Mouse (Mus musculus) right cerebral cortex, postnatal 4 days (tissue): ENCODE results near the gene Rbm8a.

Source experiments
- DNase-seq: peaks from one replicate; pipeline ENCODE4 v3.0.0-alpha.2; 2022

The Rbm8a gene

DNA sequence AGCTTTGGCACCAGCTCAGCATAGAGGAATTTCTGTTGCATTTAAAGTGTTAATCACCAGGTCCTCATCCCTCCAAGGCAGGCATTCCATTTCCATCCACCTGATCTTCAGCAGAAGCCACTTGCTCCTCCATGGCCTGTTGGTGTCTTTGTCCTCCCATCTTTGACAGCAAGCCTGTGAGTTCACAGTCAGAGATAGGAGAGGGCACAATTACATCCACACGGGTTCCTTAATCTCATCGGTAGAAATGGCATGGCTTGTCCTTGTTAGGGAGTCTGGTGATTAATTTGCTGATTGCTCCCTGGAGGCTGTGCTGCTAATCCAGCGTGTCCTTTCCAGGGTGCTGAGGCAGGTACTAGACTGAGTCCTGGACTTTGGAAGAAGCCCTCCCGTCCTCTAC is 43.8 kb downstream of the Rbm8a start:
- DNase-seq = no peak

DNA sequence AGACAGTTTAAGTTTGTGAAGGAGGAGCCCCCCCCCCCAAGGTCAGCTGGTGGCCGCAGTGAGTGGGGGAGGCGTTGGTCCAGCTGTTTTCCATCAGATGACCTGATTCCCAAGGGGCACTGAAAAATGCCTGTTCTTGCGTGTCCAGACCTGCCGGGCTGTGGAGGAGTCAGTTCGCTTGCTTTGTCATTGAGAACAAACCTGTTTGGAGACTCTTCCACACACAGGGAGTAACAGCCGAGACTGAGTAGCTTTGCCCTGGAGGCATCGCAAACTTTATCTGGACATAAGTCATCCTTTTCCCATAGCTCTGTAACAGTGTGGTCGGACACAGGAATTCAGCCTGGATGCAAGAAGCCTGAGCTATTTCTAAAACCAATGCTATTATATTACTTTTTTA is 44.7 kb downstream of the Rbm8a start:
- DNase-seq = no peak

DNA sequence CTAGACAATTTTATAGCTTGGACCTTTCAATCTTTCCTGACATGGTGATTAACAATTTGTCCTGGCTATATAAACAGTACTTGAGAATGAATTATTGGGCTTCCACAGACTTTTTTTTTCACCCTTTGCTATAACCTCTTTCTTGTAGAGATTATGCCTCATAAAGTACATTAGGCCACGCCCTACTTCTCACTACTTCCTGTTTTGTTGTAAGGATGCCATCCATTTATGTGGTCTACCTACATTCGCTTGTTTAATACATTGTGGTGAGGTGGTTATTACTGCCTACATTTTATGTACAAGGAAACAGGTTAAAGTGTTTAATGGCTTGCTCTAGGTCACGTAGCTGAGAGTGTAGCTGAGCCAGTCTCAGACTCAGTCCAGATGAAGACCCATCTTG is 45.4 kb downstream of the Rbm8a start:
- no peak for DNase-seq

DNA sequence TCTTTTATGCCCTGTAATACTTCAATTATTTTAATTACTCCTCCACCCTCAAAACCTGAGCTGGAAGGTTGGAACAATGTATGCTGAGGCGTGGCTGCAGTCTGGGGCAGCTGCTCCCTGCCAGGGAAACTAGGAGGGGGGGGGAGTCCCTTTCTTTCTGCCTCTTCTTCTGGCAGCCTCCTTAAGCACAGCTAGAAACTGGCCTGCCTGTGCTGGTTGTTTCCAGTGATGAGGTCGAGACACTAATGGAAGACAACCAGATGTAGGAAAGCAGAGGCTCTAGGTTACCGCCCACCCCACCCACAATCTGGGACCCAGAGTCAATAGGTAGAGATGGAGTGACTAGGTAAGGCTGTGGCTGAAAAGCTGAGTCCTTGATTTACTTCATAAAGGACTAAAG is 46.0 kb downstream of the Rbm8a start:
- DNase-seq = no peak

DNA sequence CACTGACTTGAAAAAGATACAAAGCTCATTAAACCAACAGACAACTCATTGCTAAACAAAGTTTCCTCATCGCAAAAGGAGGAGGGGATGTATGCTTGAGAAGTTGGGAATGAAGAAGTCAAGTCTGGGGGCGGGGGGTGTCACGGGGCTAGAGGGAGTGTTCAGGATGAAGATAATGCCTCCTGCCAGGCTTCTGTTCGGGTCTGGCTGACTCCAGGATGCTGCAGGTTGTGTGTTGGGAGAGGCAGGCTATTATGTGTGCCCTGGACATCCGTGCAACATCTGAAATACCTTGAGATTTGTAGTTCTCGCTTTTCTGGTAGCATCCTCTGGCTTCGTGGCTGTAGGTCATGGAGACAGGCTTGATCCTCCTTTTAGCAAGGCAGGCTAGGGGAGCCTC is 48.7 kb downstream of the Rbm8a start:
- DNase-seq = no peak

DNA sequence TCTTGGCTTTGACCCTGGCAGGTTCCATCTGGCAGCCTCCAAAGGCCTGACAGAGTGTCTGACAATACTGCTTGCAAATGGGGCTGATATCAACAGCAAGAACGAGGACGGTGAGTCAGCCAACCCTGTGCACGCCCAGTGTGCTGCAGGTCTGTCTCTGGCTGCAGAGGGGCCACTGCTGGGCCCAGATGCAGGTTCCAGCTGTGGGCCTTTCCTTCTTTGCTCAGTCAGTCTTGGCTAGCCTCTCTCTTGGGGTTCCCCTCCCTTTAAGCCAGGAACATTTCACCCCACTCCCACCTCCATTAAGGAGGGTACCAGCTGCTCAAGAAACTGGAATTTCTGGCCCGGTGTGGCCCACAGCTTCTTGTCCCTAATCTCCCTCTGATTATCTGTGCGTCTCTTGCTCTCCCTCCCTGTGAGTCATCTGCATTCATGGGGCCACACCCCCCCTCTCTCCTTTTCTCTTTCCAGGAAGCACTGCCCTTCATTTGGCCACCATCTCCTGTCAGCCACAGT is 49.5 kb downstream of the Rbm8a start:
- no peak for DNase-seq

DNA sequence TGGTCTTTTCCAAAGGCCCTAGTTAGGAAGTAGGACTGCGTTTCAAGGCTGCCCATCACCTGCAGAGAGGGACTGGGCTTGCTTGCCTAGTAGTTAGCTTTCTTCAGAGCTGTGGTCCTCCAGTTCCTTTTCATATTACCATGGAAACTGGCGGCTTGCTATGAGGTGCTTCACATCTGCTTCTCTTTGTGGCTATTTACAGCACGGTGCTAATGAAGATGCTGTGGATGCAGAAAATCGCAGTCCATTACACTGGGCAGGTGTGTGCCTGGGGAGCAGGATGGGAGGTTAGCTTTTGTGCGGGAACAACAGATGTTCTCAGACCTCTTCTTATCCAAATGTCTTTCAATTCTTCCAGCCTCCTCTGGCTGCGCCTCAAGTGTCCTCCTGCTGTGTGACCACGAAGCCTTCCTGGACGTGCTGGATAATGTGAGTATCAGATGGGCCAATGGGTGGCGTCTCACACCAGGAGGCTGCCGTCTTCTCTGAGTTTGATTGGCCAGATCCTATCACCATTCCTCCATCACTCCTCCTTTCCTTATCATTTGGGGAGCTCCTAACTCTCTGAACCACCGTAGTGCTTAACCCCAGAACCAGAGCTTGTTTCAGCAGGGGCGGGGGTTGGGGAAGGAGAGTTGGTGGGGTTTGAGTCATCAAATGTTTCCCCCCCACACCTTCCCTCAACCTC is 50.7 kb downstream of the Rbm8a start:
- no peak for DNase-seq
